Mouse (Mus musculus) E14TG2a.4 (cell line): ENCODE measurements around the gene Gstz1.

ENCODE experiments used
- CTCF ChIP-seq: conservative IDR thresholded peaks from 2 replicates; pipeline ENCODE4 v1.5.1; 2014; ENCODE audit warnings: low read length
- NANOG ChIP-seq: IDR thresholded peaks from 2 replicates; pipeline ENCODE4 v1.6.1; 2014; ENCODE audit warnings: borderline replicate concordance, low read length, mixed read lengths
- POU5F1 ChIP-seq: IDR thresholded peaks from 2 replicates; pipeline ENCODE4 v1.6.1; 2014; ENCODE audit warnings: low read length, borderline replicate concordance

DNA sequence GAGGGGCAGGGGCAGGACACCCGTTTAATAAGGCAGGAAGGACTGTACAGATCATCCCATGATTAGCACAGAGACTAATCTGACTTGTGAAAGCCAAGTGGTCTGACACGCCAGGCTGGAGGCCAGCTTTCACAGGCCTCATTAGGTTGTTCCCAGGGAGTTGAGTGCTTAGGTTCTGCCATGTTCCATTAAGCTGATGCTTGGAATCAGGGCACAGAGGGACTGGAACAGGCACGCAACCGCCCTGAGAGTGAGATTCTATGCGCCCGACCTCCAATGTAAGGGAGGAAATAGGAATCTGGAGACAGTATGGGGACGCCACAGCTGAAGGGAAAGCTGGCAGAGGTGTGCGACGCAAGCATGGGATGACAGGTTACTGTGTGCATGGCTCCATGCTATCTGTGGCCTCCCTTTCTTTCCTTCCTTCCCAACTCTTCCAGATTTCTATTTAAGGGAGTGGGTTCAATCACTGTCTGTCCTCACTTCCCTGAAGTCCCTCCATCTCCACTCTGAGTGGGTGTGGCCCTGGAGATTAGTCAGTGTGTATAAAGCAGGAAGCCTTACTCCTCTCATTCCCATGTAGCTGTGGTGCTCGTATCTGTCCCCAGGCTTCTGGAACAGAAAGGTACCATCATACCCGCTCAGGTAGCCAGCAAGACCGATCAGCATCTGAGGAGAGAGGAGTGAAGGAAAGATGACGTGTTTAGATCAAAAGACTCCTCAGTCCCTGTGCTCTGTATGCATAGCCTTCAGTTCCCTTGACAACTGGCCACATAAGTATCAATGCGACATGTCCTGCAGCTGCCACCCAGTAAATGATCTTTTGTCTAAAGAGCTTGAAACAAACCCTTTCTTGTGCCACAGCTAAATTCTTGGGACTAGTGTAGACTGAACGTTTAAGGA, 9.3 kb upstream of the Gstz1 start:
- TF ChIP-seq CTCF (no peak), NANOG (no peak), POU5F1 (no peak)
